Mouse (Mus musculus) C2C12 (cell line): ENCODE results near the gene Apmap. TPM values are rescaled to one million over a fixed set of nuclear protein-coding genes. Genes with fewer than 3 reads are reported as not detected.

Experiments
- H3K27me3 ChIP-seq: one replicate; pipeline ENCODE4 v1.6.1; 2011; ENCODE audit not compliant: control insufficient read depth, insufficient read depth, insufficient read length
- H3K36me3 ChIP-seq: one replicate; pipeline ENCODE4 v1.6.1; 2011; ENCODE audit not compliant: control insufficient read depth, insufficient read depth
- H3K4me3 ChIP-seq: one replicate; pipeline ENCODE4 v1.5.1; 2011; ENCODE audit warnings: mild to moderate bottlenecking, control low read depth; ENCODE audit not compliant: poor library complexity, insufficient read depth, severe bottlenecking
- H3K79me2 ChIP-seq: one replicate; pipeline ENCODE4 v1.6.1; 2011; ENCODE audit not compliant: control insufficient read depth, insufficient read depth
- H3K79me3 ChIP-seq: one replicate; pipeline ENCODE4 v1.6.1; 2011; ENCODE audit warnings: low read depth, control low read depth
- H3ac ChIP-seq: one replicate; pipeline ENCODE3; 2011; ENCODE audit warnings: low read depth; ENCODE audit not compliant: control insufficient read depth, insufficient read length
- CEBPB ChIP-seq: IDR thresholded peaks from one replicate; pipeline ENCODE4 v1.6.1; 2011; ENCODE audit warnings: low read depth, mild to moderate bottlenecking, control low read depth, moderate library complexity
- CTCF ChIP-seq: IDR thresholded peaks from one replicate; pipeline ENCODE4 v1.5.1; 2011; ENCODE audit not compliant: control insufficient read depth, insufficient read depth, insufficient read length
- FOSL1 ChIP-seq: IDR thresholded peaks from one replicate; pipeline ENCODE4 v1.8.0; 2011; ENCODE audit warnings: mild to moderate bottlenecking, low read length; ENCODE audit not compliant: poor library complexity, insufficient read depth, severe bottlenecking
- MAX ChIP-seq: IDR thresholded peaks from one replicate; pipeline ENCODE4 v1.6.1; 2011; ENCODE audit warnings: mild to moderate bottlenecking, control low read depth
- MYOD1 ChIP-seq: IDR thresholded peaks from one replicate; pipeline ENCODE4 v1.6.1; 2011; ENCODE audit warnings: low read depth; ENCODE audit not compliant: control insufficient read depth, insufficient read length
- MYOG ChIP-seq: IDR thresholded peaks from one replicate; pipeline ENCODE4 v1.6.1; 2011; ENCODE audit not compliant: control insufficient read depth, insufficient read length; ENCODE audit errors: extremely low read depth
- USF1 ChIP-seq: IDR thresholded peaks from one replicate; pipeline ENCODE4 v1.6.1; 2011; ENCODE audit warnings: low read depth, mild to moderate bottlenecking, control low read depth, moderate library complexity
- polyA plus RNA-seq: library from polyadenylated mRNA; unstranded; fragments of >200 nt; fragmentation: generic; extraction: Trizol; gene quantifications from one replicate; pipeline ENCODE4 v1.2.1, GENCODE M21; 2012; ENCODE audit warnings: missing spikeins

The Apmap gene
- polyA plus RNA-seq, 1 experiment: 25.6 TPM

DNA sequence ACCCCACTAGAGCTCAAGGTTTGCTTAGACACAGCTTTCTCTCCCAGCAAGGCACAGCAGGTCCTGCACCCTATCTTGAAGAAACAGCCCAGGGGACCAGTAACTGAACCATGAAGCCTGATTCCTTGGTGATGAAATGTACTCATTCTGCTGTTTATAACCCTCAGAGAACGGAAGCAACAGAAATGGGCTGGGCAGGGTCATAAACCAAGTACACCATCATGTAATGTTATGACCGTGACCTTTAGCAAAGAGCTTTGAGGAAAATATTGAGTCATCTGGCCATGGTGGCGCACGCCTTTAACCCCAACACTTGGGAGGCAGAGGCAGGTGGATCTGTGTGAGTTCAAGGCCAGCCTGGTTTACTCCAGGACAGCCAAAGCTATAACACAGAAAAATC is 36.9 kb upstream of the Apmap start:
- Histone ChIP-seq H3K79me2 (no peaks in the 10 kb centered on the region), H3K4me3 (no peak overlapping the region), H3K27me3 (no peaks in the 10 kb centered on the region), H3K79me3 (no peaks in the 10 kb centered on the region), H3K36me3 (no peaks in the 10 kb centered on the region), H3ac (no peak overlapping the region)
- TF ChIP-seq MYOD1: no peak
- TF ChIP-seq CEBPB: no peak
- no peak for TF ChIP-seq CTCF
- TF ChIP-seq USF1: no peak
- no peak for TF ChIP-seq MYOG
- TF ChIP-seq FOSL1: no peak
- no peak for TF ChIP-seq MAX

DNA sequence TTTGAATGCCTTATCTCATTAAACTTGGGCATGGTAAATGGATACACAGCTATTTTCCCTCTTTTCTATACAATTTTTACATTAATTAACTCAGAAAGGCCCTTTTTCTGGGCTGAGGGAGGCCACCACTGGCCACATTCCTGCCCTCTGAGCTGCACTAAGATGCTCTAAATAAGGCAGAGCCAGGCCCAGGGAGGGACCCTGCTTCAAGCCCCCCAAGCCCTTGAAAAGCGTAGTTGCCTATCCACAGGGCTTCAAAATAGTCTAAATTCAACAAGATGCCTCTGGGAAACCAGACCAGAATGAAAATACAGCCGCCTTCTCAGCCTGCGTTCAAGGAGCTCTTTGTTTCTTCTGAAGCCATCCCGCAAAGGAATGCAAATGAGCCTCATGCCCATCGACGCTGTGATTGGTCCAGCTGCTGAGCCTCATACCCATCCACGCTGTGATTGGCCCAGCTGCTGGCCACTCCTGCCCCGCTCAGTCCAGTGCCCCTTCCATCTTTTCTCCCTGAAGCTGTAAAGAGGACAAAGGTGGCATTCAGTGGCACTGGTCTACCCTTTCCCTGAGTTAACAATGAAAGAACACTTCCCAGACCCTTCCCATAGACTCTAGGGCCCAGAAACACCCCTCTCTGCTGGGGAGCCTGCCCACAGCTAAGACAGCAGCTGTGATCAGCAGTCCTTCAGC is 35.5 kb upstream of the Apmap start:
- H3K79me2 ChIP-seq: no peaks in the 10 kb centered on the region
- H3K27me3 ChIP-seq: no peaks in the 10 kb centered on the region
- no peak for TF ChIP-seq MYOD1
- no peak for TF ChIP-seq MYOG
- no peak for TF ChIP-seq CEBPB
- TF ChIP-seq MAX: no peak
- TF ChIP-seq USF1: no peak
- no peak for TF ChIP-seq FOSL1
- TF ChIP-seq CTCF: no peak
- no peak overlapping the region for H3ac ChIP-seq
- no peaks in the 10 kb centered on the region for H3K79me3 ChIP-seq
- H3K4me3 ChIP-seq: no peak overlapping the region
- no peaks in the 10 kb centered on the region for H3K36me3 ChIP-seq

DNA sequence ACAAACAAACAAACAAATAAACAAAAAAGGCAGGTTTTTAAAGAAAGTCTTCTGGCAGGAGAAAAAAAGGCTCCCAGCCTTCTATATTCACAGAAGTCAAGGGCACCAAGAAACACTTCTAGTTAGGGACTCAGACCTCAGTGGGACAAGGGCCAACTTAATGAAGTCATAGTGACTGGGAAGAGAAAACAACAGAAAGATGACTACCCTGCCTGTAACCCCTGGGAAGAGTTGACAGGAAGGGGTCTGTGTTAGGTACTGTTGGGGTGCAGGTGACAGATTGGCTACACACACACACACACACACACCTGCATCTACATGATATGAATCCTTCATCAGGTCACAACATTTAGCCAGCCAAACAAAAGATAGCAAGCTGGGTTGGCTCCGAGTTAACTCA is 34.8 kb upstream of the Apmap start:
- no peaks in the 10 kb centered on the region for H3K79me2 ChIP-seq
- H3K4me3 ChIP-seq: no peak overlapping the region
- H3ac ChIP-seq: no peak overlapping the region
- no peaks in the 10 kb centered on the region for H3K79me3 ChIP-seq
- H3K27me3 ChIP-seq: no peaks in the 10 kb centered on the region
- TF ChIP-seq FOSL1 (no peak), CEBPB (no peak), USF1 (no peak)
- no peaks in the 10 kb centered on the region for H3K36me3 ChIP-seq

DNA sequence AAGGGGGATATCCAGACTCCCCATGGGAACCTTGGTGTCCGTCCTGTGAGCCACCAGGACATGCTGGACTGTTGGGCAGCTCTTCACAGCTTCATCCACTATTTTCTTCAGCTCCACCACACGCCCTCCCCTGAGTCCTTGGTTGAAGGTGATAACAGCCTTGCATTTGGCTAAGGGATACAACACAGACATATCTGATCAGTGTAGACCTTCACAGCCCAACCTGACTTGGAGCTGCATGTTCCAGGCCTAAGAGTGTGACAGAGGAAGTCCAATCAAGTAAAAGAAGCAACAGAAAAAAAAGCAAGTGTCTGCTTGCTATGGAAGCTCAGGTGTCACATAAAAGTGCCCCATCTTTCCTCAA is 30.0 kb upstream of the Apmap start:
- H3K4me3 ChIP-seq: no peak overlapping the region
- H3K79me2 ChIP-seq: no peaks in the 10 kb centered on the region

DNA sequence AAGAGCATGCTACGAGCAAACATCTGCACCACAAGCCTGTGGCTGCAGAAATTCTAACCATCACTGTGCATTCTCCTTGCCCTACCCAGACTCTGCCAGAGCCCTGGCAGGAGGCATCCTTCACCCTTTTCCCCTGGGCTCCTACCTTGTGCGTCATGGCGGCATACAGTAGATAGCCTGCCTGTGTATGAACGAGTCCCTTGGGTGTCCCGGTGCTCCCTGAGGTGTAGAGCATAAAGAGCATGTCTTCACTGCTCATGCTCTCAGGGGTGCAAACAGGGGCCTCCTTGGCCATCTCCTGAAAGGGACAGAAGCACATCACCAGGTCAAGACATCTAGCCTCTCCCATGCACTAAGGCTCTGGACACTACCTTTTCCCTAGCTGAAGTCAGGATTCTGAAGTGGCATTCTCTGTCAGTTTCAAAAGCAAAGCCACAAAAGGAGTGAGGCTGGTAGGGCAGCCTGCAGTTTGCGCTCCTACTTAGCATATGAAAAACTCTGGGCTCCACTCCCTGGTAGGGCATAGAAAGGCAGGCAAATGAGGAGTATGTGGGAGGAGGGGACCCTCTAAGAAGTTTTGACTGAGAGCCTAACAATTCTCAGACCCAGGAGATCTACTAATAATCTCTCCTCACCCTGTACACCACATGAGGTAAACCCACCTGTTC is 29.5 kb upstream of the Apmap start:
- H3K4me3 ChIP-seq: no peak overlapping the region
- TF ChIP-seq CEBPB (no peak), FOSL1 (no peak), USF1 (no peak), MYOG (no peak), CTCF (no peak), MAX (no peak), MYOD1 (no peak)
- H3K27me3 ChIP-seq: no peaks in the 10 kb centered on the region
- no peak overlapping the region for H3ac ChIP-seq
- H3K79me2 ChIP-seq: no peaks in the 10 kb centered on the region
- no peaks in the 10 kb centered on the region for H3K79me3 ChIP-seq
- no peaks in the 10 kb centered on the region for H3K36me3 ChIP-seq

More for the DNA sequence above, 30.0 kb upstream of the Apmap start:
- TF ChIP-seq CTCF (no peak), MYOG (no peak), USF1 (no peak), FOSL1 (no peak), CEBPB (no peak), MAX (no peak), MYOD1 (no peak)
- Histone ChIP-seq H3K36me3 (no peaks in the 10 kb centered on the region), H3ac (no peak overlapping the region), H3K79me3 (no peaks in the 10 kb centered on the region), H3K27me3 (no peaks in the 10 kb centered on the region)

DNA sequence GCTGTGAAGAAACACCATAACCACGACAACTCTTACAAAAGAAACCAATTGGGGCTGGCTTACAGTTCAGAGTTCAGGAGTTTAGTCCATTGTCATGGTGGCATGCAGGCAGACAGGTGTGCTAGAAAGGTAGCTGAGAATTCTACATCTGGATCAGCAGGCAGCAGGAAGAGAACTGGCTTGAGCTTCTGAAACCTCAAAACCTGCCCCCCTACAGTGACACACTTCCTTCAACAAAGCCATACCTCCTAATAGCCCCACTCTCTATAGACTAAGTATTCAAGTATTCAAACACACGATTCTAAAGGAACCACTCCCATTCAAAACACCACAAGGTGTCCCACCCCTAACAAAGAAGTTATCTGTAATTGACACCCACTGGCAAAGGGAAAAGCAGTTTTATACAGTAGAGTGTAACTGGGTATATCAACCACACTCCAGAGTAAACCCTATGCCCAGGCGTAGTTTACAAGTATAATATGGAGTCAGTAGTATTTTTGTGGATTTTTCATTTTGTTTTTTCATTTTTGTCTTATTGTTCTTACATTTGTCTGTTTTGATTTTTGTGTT is 27.6 kb upstream of the Apmap start:
- H3K79me3 ChIP-seq: no peaks in the 10 kb centered on the region
- H3K79me2 ChIP-seq: no peaks in the 10 kb centered on the region
- no peaks in the 10 kb centered on the region for H3K36me3 ChIP-seq
- TF ChIP-seq MAX (no peak), CTCF (no peak), MYOD1 (no peak), MYOG (no peak), FOSL1 (no peak), CEBPB (no peak), USF1 (no peak)
- no peak overlapping the region for H3ac ChIP-seq
- H3K4me3 ChIP-seq: no peak overlapping the region
- no peaks in the 10 kb centered on the region for H3K27me3 ChIP-seq
